Mouse (Mus musculus) ES-E14 (cell line): ENCODE data around the gene Fras1. TPM values are rescaled to one million over a fixed set of nuclear protein-coding genes. Genes with fewer than 3 reads are reported as not detected.

ENCODE experiments used
- DNase-seq: peaks from one replicate; pipeline ENCODE4 v3.0.0-alpha.2; 2013; ENCODE audit warnings: low read depth, low spot score
- H3K27ac ChIP-seq: 2 replicates; pipeline ENCODE4 v1.5.1; 2012; ENCODE audit warnings: low read depth, mild to moderate bottlenecking, low read length, moderate library complexity, mixed read lengths; ENCODE audit not compliant: poor library complexity, insufficient read depth, severe bottlenecking
- H3K36me3 ChIP-seq: 2 replicates; pipeline ENCODE4 v1.6.1; 2012; ENCODE audit warnings: mild to moderate bottlenecking, low read length, moderate library complexity, mixed read lengths; ENCODE audit not compliant: control insufficient read depth, poor library complexity, insufficient read depth, severe bottlenecking
- H3K4me1 ChIP-seq, 2 experiments: fragments of 150-350 bp in 1 of 2; sonication (generic) in 1 of 2; 2 replicates each; pipeline ENCODE4 v1.6.1; 2012; ENCODE audit warnings: low read length in 2 of 2, mild to moderate bottlenecking in 1 of 2, mixed read lengths in 1 of 2; ENCODE audit not compliant: control insufficient read depth in 2 of 2, insufficient read depth in 2 of 2, poor library complexity in 1 of 2
- H3K4me3 ChIP-seq, 2 experiments: fragments of 150-350 bp in 1 of 2; sonication (generic) in 1 of 2; 2 replicates each; pipeline ENCODE4 v1.5.1; 2012; ENCODE audit warnings: low read length in 2 of 2, low read depth in 1 of 2, mild to moderate bottlenecking in 1 of 2, mixed read lengths in 1 of 2; ENCODE audit not compliant: insufficient read depth in 1 of 2, poor library complexity in 1 of 2, severe bottlenecking in 1 of 2
- H3K9ac ChIP-seq: 2 replicates; pipeline ENCODE4 v1.6.1; 2012; ENCODE audit warnings: low read depth, mild to moderate bottlenecking, low read length, mixed read lengths; ENCODE audit not compliant: poor library complexity, insufficient read depth, severe bottlenecking
- H3K9me3 ChIP-seq: fragments of 150-350 bp; sonication (generic); 2 replicates; pipeline ENCODE4 v1.6.1; 2012; ENCODE audit warnings: low read depth, mild to moderate bottlenecking, low read length; ENCODE audit not compliant: control insufficient read depth, insufficient read depth
- CHD2 ChIP-seq: IDR thresholded peaks from 2 replicates; pipeline ENCODE4 v1.6.1; 2014; ENCODE audit warnings: mild to moderate bottlenecking, low read depth, low read length, inconsistent platforms
- HCFC1 ChIP-seq: IDR thresholded peaks from 2 replicates; pipeline ENCODE4 v1.6.1; 2012; ENCODE audit warnings: low read length, inconsistent platforms, borderline replicate concordance; ENCODE audit not compliant: insufficient read depth
- MAFK ChIP-seq: IDR thresholded peaks from 2 replicates; pipeline ENCODE4 v1.6.1; 2014; ENCODE audit warnings: mild to moderate bottlenecking, low read depth, low read length, inconsistent platforms; ENCODE audit not compliant: insufficient read depth
- ZC3H11A ChIP-seq: IDR thresholded peaks from 2 replicates; pipeline ENCODE4 v1.6.1; 2012; ENCODE audit warnings: low read depth, mild to moderate bottlenecking, inconsistent platforms, low read length, borderline replicate concordance
- ZNF384 ChIP-seq: IDR thresholded peaks from 2 replicates; pipeline ENCODE4 v1.6.1; 2012; ENCODE audit warnings: low read depth, low read length, inconsistent platforms
- in situ Hi-C, 2 experiments: fragments of 600-800 bp; cut with MboI; formaldehyde crosslinking; loops; one replicate each; pipeline ENCODE4 v1.15.1; 2025; ENCODE audit warnings: low sequenced_read_pairs in 2 of 2, inconsistent platforms in 1 of 2; ENCODE audit not compliant: unreplicated experiment in 2 of 2
- total RNA-seq: library from RNA; depleted of rRNA; stranded (reverse); fragments of 300-350 nt; gene quantifications from 2 replicates; pipeline ENCODE4 v1.2.3, GENCODE M21; 2012

The Fras1 gene
- total RNA-seq, 1 experiment = 1.6 TPM

DNA sequence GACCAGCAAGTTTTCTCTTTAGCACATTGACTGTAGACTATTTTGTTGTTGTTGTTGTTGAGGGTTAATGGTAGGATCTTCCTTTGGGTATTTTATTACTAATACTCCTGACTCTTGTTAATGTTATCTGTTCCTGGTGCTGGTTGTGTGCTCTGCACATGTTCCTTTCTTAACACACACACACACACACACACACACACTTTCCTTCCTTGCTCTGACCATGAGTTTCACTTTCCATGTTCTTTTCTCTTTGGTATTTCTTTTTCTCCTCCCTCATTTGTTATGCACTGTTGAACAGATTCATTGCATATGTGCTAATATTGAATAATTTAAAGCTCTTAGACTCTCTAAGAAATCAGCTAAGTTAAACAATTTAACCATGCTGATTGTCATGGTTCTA lies 105.2 kb downstream of the Fras1 start:
- Histone ChIP-seq H3K4me3 (no peak overlapping the region), H3K36me3 (no peaks in the 10 kb centered on the region), H3K4me1 (no peaks in the 10 kb centered on the region), H3K9me3 (no peaks in the 10 kb centered on the region), H3K27ac (no peak overlapping the region), H3K9ac (no peak overlapping the region)
- in situ Hi-C loops = no loop called here
- TF ChIP-seq MAFK = no peak
- TF ChIP-seq ZNF384 = no peak
- TF ChIP-seq CHD2 = no peak
- no peak for TF ChIP-seq ZC3H11A
- TF ChIP-seq HCFC1 = no peak
- no peak for DNase-seq

DNA sequence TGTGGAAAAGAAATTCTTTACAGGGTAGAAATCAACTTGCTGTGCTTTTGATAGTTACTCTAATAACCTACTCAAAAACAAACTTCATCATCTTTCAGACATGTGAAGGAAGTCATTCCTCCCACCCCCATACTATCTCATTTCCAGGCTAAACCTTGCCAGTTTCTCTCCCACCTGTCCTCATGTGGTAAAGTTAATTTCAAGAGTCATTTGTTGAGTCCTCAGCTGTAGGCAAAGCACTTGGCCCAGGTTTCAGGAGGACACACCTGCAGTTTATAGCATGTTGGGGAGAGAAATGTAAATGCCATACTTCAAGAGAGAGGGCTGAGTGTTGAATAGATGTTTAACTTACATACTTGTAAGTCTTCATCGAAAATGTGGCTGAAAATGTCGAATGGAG lies 107.4 kb downstream of the Fras1 start:
- no peaks in the 10 kb centered on the region for H3K4me1 ChIP-seq
- no peak overlapping the region for H3K27ac ChIP-seq
- no peak for DNase-seq
- no peaks in the 10 kb centered on the region for H3K36me3 ChIP-seq
- no peak overlapping the region for H3K4me3 ChIP-seq
- in situ Hi-C loops = no loop called here
- H3K9ac ChIP-seq = no peak overlapping the region
- no peaks in the 10 kb centered on the region for H3K9me3 ChIP-seq
- TF ChIP-seq CHD2 (no peak), HCFC1 (no peak), MAFK (no peak), ZC3H11A (no peak), ZNF384 (no peak)

DNA sequence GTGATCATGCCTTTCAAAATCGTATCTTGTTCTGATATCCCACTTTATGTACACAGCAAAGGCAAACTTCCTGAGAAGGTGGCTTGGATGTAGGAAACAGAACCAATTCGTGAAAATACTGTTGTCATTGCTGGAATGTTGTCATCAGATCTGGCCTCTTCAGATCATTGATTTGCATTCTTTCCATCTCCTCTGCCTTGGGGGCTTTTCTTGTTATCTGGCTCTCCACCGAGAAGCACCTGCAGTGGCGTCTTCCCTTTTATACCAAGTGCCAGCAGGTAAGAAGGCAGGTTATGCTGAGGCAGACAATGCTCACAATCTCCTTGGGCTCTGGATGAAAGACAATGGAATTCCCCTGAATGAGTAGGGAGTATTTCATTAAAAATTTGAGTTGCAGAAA lies 108.3 kb downstream of the Fras1 start:
- in situ Hi-C loops = no loop called here
- Histone ChIP-seq H3K4me1 (no peaks in the 10 kb centered on the region), H3K9ac (no peak overlapping the region), H3K27ac (no peak overlapping the region), H3K9me3 (no peaks in the 10 kb centered on the region), H3K4me3 (no peak overlapping the region), H3K36me3 (no peaks in the 10 kb centered on the region)
- TF ChIP-seq ZC3H11A (no peak), ZNF384 (no peak), MAFK (no peak), CHD2 (no peak), HCFC1 (no peak)
- no peak for DNase-seq

DNA sequence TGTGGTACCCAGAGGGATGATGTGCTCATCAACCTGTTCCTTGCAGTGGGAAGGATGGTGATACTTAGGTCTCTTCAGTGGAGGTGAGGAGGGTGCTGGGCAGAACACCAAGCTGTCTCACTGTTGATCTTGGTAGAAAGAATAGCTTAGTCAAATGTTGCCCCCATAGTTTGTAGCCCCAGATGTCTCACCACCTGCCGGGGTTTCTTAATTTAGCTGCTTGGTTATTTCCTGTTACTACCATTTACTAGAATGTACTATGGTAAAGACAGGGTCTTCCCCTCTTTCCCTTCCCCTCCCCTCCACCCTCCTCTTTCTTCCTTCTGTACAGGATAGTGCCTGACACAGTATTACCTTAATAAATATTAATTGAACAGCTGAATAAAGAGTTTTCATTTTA lies 118.7 kb downstream of the Fras1 start:
- DNase-seq = no peak
- Histone ChIP-seq H3K9me3 (no peaks in the 10 kb centered on the region), H3K36me3 (no peaks in the 10 kb centered on the region), H3K4me1 (no peaks in the 10 kb centered on the region), H3K9ac (no peak overlapping the region), H3K4me3 (no peak overlapping the region), H3K27ac (no peak overlapping the region)
- TF ChIP-seq ZC3H11A (no peak), CHD2 (no peak), ZNF384 (no peak), HCFC1 (no peak), MAFK (no peak)
- in situ Hi-C loops = no loop called here

DNA sequence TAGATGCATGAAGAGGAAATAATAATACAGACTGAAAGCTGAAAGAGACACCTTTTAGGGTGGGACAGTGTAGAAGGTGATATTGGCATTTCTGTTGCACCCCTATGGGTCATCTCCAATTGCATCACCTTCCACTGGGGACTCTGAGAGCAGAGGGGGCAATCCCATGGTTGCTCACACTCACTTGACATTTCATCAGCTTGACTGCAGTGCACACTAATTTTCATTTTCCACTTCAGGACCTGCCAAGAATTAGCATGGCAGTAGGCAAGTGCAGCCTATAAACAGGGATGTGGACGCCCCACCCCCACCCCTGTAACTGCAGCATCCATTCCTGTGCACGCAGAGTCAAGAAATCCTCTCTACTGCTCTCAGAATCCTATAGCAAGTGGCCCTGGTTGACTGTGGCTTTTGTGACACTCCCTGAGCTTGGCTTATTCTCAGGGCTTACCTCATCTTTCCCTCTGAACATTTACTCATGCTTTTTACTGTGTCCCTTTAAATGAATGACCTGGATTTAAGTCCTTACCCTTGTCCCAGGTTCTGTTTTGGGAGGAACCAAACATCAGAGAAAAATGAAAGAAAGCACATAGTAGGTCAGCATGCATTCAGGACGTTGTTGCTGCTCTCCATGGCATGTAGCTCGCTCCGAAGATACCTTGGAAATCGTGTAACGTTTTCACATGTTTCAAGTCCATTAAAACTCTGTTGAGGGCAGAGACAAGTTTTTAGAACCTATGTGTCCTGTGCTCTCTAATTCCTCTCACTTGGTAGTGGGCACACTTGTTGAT lies 120.9 kb downstream of the Fras1 start:
- in situ Hi-C loops = no loop called here

More for the DNA sequence above, 120.9 kb downstream of the Fras1 start:
- Histone ChIP-seq H3K27ac (no peak overlapping the region), H3K9me3 (no peaks in the 10 kb centered on the region), H3K9ac (no peak overlapping the region), H3K4me3 (no peak overlapping the region), H3K36me3 (no peaks in the 10 kb centered on the region), H3K4me1 (no peaks in the 10 kb centered on the region)
- no peak for DNase-seq
- TF ChIP-seq MAFK (no peak), CHD2 (no peak), ZNF384 (no peak), ZC3H11A (no peak)
